9 mouse cellular contexts compared by ENCODE assay signal in the genomic region with DNA sequence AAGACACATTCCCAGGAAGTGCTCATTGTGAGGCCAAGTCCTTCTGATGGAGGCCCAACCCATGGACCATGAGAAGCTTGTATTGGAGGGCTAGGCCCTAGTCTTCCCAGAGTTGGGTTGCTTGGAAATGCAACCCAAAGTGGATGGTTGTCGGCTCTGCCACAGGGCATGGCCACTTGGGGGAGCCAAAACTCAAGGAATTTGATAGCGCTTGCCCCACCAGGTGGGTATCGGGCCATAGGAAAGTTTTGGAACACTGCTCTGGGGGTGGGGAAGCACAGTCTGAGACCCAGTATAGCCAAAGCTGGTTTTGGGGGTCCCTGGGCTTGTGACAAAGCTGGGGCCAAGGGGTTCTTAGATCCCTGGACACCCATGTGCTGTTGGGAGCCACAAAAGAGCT. TPM values are rescaled to one million over a fixed set of nuclear protein-coding genes. Genes with fewer than 3 reads are reported as not detected.
DNase-seq lines count a peak whose midpoint lies in the region; ATAC-seq lines count a peak whose summit lies in the region.
"Had no signal": no experiment of that assay in that cellular context is flagged by ENCODE, and none has a peak within 500 bp of the region (broad histone marks: within the 10 kb centered on the region; RNA-seq: fewer than 3 reads in every experiment).

No protein-coding gene starts in this region.

- no peak for ATAC-seq in hindbrain, embryonic 13.5 days (ENCODE audit: low FRiP score)
- no peak for ATAC-seq in embryonic facial prominence, embryonic 14.5 days (ENCODE audit: low read depth)
- ATAC-seq in limb, embryonic 11.5 days (ENCODE audit: insufficient number of reproducible peaks, low FRiP score, low TSS enrichment, low read depth) = peak; percentile 59; the same call in 1 of the 2 replicates
- peak; percentile 21; the same call in 1 of the 2 replicates for ATAC-seq in stomach, embryonic 16.5 days (ENCODE audit: insufficient read depth, low FRiP score)

- no peaks in the 10 kb centered on the region for H3K36me3 ChIP-seq in hindbrain, embryonic 10.5 days
- no peaks in the 10 kb centered on the region for H3K36me3 ChIP-seq in hindbrain, embryonic 13.5 days
- H3K36me3 ChIP-seq in embryonic facial prominence, embryonic 14.5 days (ENCODE audit: control insufficient read depth, insufficient read depth, low read length) = no peaks in the 10 kb centered on the region
- H3K36me3 ChIP-seq in limb, embryonic 11.5 days (ENCODE audit: control insufficient read depth, insufficient read depth, low read length) = no peaks in the 10 kb centered on the region
- no peaks in the 10 kb centered on the region for H3K36me3 ChIP-seq in stomach, embryonic 16.5 days (ENCODE audit: control insufficient read depth, insufficient read depth, low read length)

- H3K4me3 ChIP-seq in hindbrain, embryonic 10.5 days = no peak overlapping the region
- H3K4me3 ChIP-seq in hindbrain, embryonic 13.5 days = no peak overlapping the region
- H3K4me3 ChIP-seq in embryonic facial prominence, embryonic 14.5 days (ENCODE audit: low read depth, low read length) = no peak overlapping the region
- H3K4me3 ChIP-seq in limb, embryonic 11.5 days (ENCODE audit: low read depth, low read length) = no peak overlapping the region
- no peak overlapping the region for H3K4me3 ChIP-seq in stomach, embryonic 16.5 days (replicated peaks; ENCODE audit: low read length)
- H3K4me3 ChIP-seq: erythroblast, embryonic 14.5 days had no signal

- H3K9me3 ChIP-seq in hindbrain, embryonic 10.5 days = peaks cover 67% of the 10 kb centered on the region
- peaks cover 9% of the 10 kb centered on the region for H3K9me3 ChIP-seq in hindbrain, embryonic 13.5 days
- peaks cover 14% of the 10 kb centered on the region; the same call in 1 of the 2 replicates for H3K9me3 ChIP-seq in embryonic facial prominence, embryonic 14.5 days (ENCODE audit: control insufficient read depth, low read length)
- no peaks in the 10 kb centered on the region for H3K9me3 ChIP-seq in limb, embryonic 11.5 days (ENCODE audit: control insufficient read depth, low read length)
- H3K9me3 ChIP-seq in stomach, embryonic 16.5 days (replicated peaks; ENCODE audit: control insufficient read depth, low read length) = no peaks in the 10 kb centered on the region; the same call in 1 of the 2 replicates

- no peak overlapping the region for H3K4me2 ChIP-seq in hindbrain, embryonic 13.5 days
- no peak overlapping the region for H3K4me2 ChIP-seq in embryonic facial prominence, embryonic 14.5 days (ENCODE audit: low read depth, low read length)
- H3K4me2 ChIP-seq in limb, embryonic 11.5 days (ENCODE audit: low read depth, severe bottlenecking) = no peak overlapping the region
- no peak overlapping the region for H3K4me2 ChIP-seq in stomach, embryonic 16.5 days (ENCODE audit: low read depth, low read length)

- H3K27ac ChIP-seq in hindbrain, embryonic 10.5 days = no peak overlapping the region
- no peak overlapping the region for H3K27ac ChIP-seq in hindbrain, embryonic 13.5 days
- no peak overlapping the region for H3K27ac ChIP-seq in embryonic facial prominence, embryonic 14.5 days (replicated peaks; ENCODE audit: low read depth, low read length)
- no peak overlapping the region for H3K27ac ChIP-seq in limb, embryonic 11.5 days (replicated peaks; ENCODE audit: low read depth, low read length)
- no peak overlapping the region for H3K27ac ChIP-seq in stomach, embryonic 16.5 days (ENCODE audit: low read length)

- H3K9ac ChIP-seq in hindbrain, embryonic 13.5 days = no peak overlapping the region
- no peak overlapping the region for H3K9ac ChIP-seq in embryonic facial prominence, embryonic 14.5 days (ENCODE audit: low read depth, low read length)
- no peak overlapping the region for H3K9ac ChIP-seq in limb, embryonic 11.5 days (ENCODE audit: low read length)
- no peak overlapping the region for H3K9ac ChIP-seq in stomach, embryonic 16.5 days (ENCODE audit: low read length)

- WGBS in hindbrain, embryonic 10.5 days = 31% methylated on average over 3 of the region's 3 CpGs
- WGBS in hindbrain, embryonic 13.5 days = 28% methylated on average over 3 of the region's 3 CpGs
- 24% methylated on average over 3 of the region's 3 CpGs for WGBS in embryonic facial prominence, embryonic 14.5 days
- WGBS in limb, embryonic 11.5 days = 22% methylated on average over 3 of the region's 3 CpGs
- WGBS in stomach, embryonic 16.5 days = 11% methylated on average over 3 of the region's 3 CpGs

- no peaks in the 10 kb centered on the region for H3K27me3 ChIP-seq in hindbrain, embryonic 10.5 days (ENCODE audit: insufficient read depth, poor library complexity, severe bottlenecking)
- H3K27me3 ChIP-seq in hindbrain, embryonic 13.5 days = no peaks in the 10 kb centered on the region
- H3K27me3 ChIP-seq in embryonic facial prominence, embryonic 14.5 days (replicated peaks; ENCODE audit: control insufficient read depth, insufficient read depth, low read length) = no peaks in the 10 kb centered on the region
- no peaks in the 10 kb centered on the region for H3K27me3 ChIP-seq in limb, embryonic 11.5 days (ENCODE audit: control insufficient read depth, insufficient read depth, low read length)
- no peaks in the 10 kb centered on the region for H3K27me3 ChIP-seq in stomach, embryonic 16.5 days (ENCODE audit: control insufficient read depth, insufficient read depth, low read length)

- peak; percentile 5 for DNase-seq in hindbrain, embryonic 10.5 days (ENCODE audit: low spot score)
- peak; percentile 63 for DNase-seq in A20 (ENCODE audit: low read depth, low spot score)
- DNase-seq in MN1 (ENCODE audit: low spot score) = peak; percentile 52
- peak; percentile 15 for DNase-seq in embryonic facial prominence, embryonic 14.5 days (ENCODE audit: low spot score)
- peak; percentile 68 for DNase-seq in limb, embryonic 11.5 days (ENCODE audit: low spot score)
- no peak for DNase-seq in urinary bladder, adult 2 months (ENCODE audit: low spot score)

- no peaks in the 10 kb centered on the region for H3K4me1 ChIP-seq in hindbrain, embryonic 10.5 days (replicated peaks)
- no peaks in the 10 kb centered on the region for H3K4me1 ChIP-seq in hindbrain, embryonic 13.5 days (replicated peaks)
- H3K4me1 ChIP-seq in embryonic facial prominence, embryonic 14.5 days (ENCODE audit: control insufficient read depth, insufficient read depth, low read length) = no peaks in the 10 kb centered on the region
- H3K4me1 ChIP-seq in limb, embryonic 11.5 days (ENCODE audit: control insufficient read depth, insufficient read depth, low read length) = no peaks in the 10 kb centered on the region
- no peaks in the 10 kb centered on the region for H3K4me1 ChIP-seq in stomach, embryonic 16.5 days (ENCODE audit: control insufficient read depth, insufficient read depth, low read length)

RNA-seq across cellular contexts. Expression of a gene that starts 42.3 kb away (rescaled TPM):
- polyA plus RNA-seq in hindbrain, embryonic 10.5 days (2016; fragmentation: Nextera tagmentation; extraction: Ambion mirVana) = 4.0 and 6.5 TPM in 2 replicates
- 14.4 and 16.7 TPM in 2 replicates for polyA plus RNA-seq in hindbrain, embryonic 13.5 days (2015; fragmentation: Nextera tagmentation; extraction: Ambion mirVana)
- 7.8 and 7.9 TPM in 2 replicates for polyA plus RNA-seq in embryonic facial prominence, embryonic 14.5 days (2014; fragmentation: Nextera tagmentation; extraction: Ambion mirVana)
- 3.0 and 4.7 TPM in 2 replicates for polyA plus RNA-seq in limb, embryonic 11.5 days (2014; fragmentation: Nextera tagmentation; extraction: Ambion mirVana)
- 5.7 and 7.4 TPM in 2 replicates for polyA plus RNA-seq in stomach, embryonic 16.5 days (2015; fragmentation: Nextera tagmentation; extraction: Ambion mirVana)
- polyA plus RNA-seq in urinary bladder, adult 2 months (2012; rRNA removed) = 24.7 and 26.4 TPM in 2 replicates

Comparison
In these comparisons a context has a peak if more than half of its experiments do, and no peak if none do; other contexts are left out.
1. ATAC-seq: peak in limb, embryonic 11.5 days (single experiment) and stomach, embryonic 16.5 days (single experiment); none in hindbrain, embryonic 13.5 days (single experiment) and embryonic facial prominence, embryonic 14.5 days (single experiment).